Mouse (Mus musculus): ENCODE measurements at regions not wholly inside any gene's neighbourhood (a gene's known extent, or its start where the extent isn't known, plus 50 kb on each side); places are given as distances from the start of the nearest gene placed in this dataset.
"Not testable (repeated sequence)": the region's sequence is repeated elsewhere in the genome, so short reads cannot be mapped to it uniquely, and the experiment has no call there.

- no peak for DNase-seq
Measured at GRCm38 (mm10) chr4:84172841-84173240, 502.2 kb downstream of the Bnc2 start.

GRCm38 (mm10) chr4:84173441-84173840 is 501.6 kb downstream of the Bnc2 start:
- no peak for DNase-seq

- DNase-seq = not testable (repeated sequence)
Measured at GRCm38 (mm10) chr4:84176457-84176856, 498.6 kb downstream of the Bnc2 start.

DNA sequence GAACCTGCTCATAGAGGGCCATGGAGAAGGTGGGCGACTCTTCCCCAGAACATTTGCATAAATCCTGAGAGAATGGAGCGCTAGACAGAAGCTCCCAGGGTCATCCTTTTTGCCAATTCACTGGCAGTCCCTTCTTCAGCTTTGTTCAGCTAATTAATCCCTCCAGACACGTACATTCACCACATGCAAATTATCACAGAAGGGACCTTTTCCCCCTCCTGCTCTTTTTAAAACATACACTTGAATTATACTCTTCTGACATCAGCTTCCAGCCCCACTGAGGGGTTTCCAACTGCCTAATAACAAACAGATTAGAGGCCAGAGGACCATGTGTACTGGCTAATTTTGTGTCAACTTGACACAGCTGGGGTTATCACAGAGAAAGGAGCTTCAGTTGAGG is 497.2 kb downstream of the Bnc2 start:
- no peak for DNase-seq

- no peak for DNase-seq
Measured at GRCm38 (mm10) chr4:84184436-84184835, 490.6 kb downstream of the Bnc2 start.

DNA sequence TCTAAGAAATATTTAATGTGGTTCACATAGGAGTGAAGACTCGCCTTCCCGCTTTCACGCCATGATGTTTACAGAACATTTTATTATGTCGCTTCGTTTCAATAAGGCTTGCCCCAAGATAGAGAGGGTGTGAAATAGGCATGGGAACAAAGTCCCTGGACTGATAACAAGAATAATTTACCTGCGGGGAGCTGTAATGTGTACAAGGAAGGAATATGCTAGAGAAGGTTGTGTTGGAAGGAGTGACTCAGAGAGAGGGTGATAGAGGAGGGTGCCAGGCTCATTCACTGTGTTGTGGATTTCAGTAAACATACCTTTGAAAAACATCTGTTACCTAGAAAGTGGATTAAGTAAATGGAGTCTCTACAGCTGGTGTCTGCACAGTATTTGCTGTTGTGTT is 490.2 kb downstream of the Bnc2 start:
- no peak for DNase-seq

DNA sequence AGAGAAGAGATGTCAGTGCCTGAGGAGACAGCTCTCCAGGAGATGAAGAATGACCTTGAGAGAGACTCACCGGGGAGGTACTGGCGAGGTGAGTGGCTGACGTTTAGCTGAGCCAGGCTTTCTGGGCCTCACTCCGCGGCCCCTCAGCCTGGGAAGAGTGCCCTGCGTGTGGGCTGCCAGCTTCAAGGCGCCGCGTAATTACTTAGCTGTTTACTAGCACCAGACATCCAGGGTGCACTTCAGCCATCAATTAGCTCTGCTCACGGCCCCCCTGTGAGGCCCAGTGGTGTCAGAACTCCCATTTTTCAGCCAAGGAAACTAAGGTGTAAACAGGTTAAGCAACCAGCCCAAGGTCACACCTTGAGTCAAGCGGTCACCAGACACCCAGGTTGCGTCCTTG is 485.8 kb downstream of the Bnc2 start:
- no peak for DNase-seq

DNA sequence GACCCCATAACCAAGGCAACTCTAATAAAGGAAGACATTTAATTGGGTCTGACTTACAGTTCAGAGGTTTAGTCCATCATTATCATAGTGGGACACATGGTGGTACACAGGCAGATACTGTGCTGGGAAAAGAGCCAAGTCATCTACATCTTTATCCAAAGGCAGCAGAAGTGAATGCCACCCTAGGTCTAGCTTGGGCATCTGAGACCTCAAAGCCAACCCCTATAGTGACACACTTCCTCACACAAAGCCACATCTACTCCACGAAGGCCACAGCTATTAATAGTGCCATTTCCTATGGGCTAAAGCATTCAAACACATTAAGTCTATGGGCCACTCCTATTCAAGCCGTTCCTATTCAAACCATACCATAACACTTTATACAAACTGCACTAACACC is 483.8 kb downstream of the Bnc2 start:
- DNase-seq = no peak

DNA sequence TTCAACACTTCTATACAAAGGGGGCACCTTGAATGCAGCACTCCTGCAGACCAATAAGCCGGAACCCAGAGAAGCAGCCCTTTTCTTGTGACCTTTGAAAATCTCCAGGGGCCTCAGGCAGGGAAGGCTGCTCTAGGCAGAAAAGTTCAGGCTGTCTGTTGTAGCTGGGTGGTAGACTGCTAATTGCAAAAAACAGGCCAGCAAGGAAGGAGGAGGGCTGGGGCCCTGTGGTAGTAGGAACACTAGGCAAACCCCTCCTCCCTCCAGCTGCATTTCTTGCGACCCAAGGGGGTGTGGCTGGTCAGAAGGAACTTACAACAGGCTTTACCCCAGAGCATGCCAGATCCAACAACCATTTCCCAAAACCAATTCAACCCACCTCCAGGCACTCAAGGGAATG is 482.8 kb downstream of the Bnc2 start:
- DNase-seq = no peak

DNA sequence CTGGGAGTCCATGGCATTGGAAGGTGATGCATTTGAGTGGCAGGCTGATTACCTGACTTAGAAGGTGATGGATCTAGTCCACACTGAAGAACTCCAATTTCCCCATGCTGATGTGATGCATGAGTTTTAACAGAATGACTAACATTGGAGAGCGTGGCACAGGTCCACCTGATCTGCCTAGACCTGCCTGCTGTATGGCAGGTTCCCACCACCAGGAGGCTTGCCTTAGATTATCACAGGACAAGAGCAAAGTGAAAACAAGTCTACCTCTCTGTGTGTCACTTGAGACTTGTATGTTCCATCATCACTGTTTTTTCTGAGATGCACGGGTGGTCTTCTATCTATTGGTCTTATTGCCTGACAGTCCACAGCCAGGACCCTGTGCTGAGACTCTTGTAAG is 478.3 kb downstream of the Bnc2 start:
- no peak for DNase-seq

DNA sequence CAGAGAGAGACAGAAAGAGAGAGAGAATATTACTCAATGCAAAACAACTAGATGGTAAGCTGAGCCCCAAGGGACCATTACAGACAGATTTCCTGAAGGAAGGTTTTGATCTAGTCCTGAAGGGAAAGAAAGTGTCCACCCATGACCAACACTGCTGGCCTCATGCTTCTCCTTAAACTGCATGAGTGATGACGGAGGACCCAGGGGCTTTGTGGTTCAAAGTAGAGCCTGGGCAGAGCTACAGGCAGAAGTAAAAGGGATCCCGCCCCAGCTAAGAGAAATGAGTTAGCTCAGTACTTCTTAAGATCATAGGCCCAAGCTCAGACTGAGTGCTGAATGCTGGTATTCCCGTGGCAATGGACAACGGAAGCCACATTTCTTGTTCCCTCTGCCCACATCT is 476.9 kb downstream of the Bnc2 start:
- no peak for DNase-seq

DNA sequence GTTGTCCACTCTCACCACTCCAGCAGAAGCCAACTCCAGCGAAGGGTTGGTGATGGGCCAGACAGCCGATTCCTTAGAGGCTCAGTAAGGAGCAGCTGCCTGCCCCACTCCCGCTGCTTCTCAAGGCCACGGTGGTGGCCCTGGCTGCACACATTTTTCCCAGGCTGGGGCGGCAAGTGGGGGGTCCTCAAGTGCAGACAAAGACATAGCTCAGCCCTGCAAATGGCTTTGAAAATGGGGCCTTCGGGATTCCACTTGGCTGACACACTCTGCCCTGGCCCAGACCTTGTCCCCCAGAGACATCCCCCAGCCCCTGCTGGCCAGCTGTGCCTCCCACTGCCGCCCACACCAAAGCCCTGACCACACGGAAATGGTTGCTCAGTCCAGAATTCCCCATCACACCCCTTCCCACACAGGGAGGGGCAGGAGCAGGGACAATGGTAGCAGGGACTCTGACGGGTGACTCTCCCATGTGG is 475.9 kb downstream of the Bnc2 start:
- DNase-seq = no peak

DNA sequence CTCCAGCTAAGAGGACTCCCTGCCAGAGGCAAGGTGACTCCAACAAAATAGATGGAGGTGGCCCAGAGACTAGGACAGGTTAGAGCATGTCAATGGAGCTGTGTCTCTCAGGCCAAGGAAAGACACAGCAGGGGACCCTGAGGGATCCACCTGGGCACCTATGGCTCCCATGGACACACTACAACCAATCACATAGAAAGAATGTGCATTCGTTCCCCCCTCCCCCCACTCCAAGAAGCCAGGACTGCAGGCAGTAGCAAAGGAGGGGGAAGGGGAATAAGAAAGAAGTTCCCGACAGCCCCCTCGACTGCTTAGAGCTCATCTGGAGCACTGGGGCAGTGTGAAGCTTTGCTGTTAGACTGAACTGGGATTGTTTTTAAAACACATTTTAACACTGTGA is 474.1 kb downstream of the Bnc2 start:
- DNase-seq = no peak

GRCm38 (mm10) chr4:84202231-84202630 is 472.8 kb downstream of the Bnc2 start:
- DNase-seq = no peak

DNA sequence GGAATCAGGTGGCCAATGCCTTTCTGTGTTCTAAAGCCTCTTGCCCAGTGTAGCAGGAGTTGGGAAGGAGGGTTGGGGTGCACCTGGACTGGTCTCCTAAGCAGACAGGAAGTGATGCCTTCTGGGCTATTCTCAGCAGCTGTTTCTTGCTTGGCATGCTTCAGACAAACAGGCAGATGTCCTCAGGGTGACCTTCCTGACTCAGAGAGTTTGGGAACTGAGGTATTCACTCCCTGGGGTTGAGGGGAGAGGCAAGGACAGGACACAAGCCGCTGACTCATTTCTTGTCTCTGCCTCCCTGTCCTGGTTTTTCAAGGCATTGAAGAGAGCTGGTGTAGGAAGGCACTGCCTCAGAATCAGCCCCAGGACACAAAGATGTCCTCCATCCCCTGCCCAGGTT is 471.4 kb downstream of the Bnc2 start:
- DNase-seq = no peak

- no peak for DNase-seq
Measured at GRCm38 (mm10) chr4:84204777-84205176, 470.3 kb downstream of the Bnc2 start.

DNA sequence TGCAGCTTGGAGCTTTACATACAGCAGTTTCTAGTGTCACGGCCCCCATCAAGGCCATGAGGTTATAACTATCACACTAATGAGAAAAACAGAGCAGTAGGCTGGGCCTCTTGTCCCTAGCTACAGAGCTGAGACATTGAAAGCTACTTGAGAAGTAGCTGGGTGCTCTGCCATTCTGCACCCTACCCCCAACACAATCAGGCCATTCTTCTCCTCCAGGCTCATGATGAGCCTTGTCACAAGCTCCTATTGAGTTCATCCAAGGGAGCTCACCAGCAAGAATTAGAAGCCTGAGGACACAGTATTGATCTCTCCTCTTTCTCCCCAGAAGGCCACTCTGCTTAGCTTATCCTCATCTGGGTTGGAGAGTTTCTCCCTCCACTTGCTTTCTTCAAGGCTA is 466.9 kb downstream of the Bnc2 start:
- DNase-seq = no peak

GRCm38 (mm10) chr4:84209538-84209937 is 465.5 kb downstream of the Bnc2 start:
- no peak for DNase-seq

DNA sequence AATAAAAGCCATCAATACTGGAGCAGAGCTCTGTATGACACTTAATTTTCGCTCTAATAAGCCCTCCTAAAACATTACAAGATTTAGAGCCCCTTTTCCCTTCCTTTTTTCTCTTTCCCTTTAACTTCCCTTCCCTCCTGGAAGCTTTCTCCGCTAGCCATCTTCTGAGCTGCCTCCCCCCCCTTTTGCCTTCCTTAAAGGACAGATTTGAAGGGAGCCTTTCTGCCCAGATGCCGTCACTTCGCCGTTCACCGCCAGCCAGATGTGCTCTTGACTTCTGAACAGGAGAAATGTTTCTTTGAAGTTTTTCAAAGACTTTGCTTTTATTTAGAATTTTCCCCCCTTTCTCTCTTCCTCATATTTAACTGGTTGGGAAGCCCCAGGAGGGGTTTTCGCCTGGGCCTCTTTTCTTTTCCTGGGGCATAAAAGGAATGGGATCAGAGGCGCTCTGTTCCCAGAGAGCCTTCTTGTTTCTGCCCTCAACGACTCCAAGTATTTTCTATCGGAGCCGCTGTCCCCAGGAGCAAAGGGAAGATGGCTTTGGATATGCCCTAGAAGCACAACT is 463.7 kb downstream of the Bnc2 start:
- no peak for DNase-seq

DNA sequence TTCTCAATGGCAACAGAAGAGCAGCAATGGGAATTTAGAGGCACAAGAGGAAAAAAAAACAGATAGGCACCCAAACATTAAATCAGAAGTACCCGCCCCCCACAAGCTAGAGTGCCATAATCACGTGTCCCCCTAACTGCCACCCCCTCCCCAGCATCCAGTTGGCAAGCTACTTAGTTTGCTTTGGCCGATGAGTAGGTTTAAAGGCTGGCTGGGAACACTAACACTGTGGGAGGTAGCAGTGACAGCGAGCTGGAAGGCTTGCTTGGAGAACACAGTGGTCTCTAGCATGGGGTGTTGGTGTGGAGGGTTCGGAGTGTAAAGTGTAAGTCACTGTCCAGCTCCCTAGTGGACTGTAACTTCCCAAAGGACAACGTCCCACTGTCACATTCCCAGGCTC is 463.1 kb downstream of the Bnc2 start:
- DNase-seq = no peak

- DNase-seq = no peak
Measured at GRCm38 (mm10) chr4:84214523-84214922, 460.6 kb downstream of the Bnc2 start.

GRCm38 (mm10) chr4:84218961-84219360 is 456.1 kb downstream of the Bnc2 start:
- no peak for DNase-seq

- no peak for DNase-seq
Measured at GRCm38 (mm10) chr4:84222057-84222717, 452.9 kb downstream of the Bnc2 start.

- no peak for DNase-seq
Measured at GRCm38 (mm10) chr4:84222805-84223335, 452.2 kb downstream of the Bnc2 start.

GRCm38 (mm10) chr4:84224556-84224955 is 450.5 kb downstream of the Bnc2 start:
- no peak for DNase-seq

Measured in thymus, postnatal 4 days (tissue).